Mouse (Mus musculus) gonadal fat pad, adult 2 months (tissue): ENCODE results near the gene Idh2. TPM values are rescaled to one million over a fixed set of nuclear protein-coding genes. Genes with fewer than 3 reads are reported as not detected.

Experiments used
- DNase-seq: peaks from one replicate; pipeline ENCODE4 v3.0.0-alpha.2; 2012; ENCODE audit warnings: low read depth
- polyA plus RNA-seq: library from polyadenylated mRNA; depleted of rRNA; stranded (reverse); fragments of >200 nt; gene quantifications from 2 replicates; pipeline ENCODE4 v1.2.3, GENCODE M21; 2012

The Idh2 gene
- polyA plus RNA-seq, 1 experiment, result 200 TPM

DNA sequence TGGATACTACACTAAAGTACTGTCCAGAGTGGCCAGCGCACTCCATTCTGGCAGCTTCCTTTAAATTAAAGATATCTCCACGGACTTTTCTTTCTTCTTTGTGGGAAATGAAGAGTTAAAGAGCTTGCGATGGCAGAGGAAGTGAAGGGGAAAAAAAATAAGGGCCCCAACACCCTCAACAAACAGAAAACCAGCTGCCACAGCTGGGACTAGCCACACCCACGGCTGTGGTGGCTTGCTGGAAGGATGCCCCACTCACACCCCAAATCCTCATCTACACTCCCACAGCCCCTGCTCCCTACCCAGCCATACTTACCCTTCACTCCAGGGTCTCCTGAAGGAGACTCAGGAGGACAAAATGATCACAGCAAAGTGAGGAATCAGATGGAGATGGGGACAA lies 7.9 kb upstream of the Idh2 start:
- DNase-seq, result no peak

DNA sequence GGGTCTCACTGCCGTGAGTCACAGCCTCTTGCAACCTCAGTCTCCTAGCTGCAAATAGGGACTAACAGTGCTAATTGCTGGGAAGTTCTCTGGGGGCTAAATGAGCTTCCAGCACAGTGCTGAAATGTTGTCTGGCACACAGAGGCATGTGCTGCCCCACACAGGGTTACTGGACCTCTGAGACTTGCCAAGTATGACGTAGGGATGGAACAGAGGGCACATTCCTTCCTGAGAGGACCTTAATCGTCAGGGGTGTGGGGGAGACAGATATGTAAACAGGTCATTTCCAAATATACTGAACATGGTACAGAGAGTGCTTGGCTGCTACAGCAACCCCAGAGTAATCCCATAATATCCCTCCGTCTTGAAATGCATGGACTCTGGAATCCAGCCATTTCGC lies 5.9 kb upstream of the Idh2 start:
- no peak for DNase-seq

DNA sequence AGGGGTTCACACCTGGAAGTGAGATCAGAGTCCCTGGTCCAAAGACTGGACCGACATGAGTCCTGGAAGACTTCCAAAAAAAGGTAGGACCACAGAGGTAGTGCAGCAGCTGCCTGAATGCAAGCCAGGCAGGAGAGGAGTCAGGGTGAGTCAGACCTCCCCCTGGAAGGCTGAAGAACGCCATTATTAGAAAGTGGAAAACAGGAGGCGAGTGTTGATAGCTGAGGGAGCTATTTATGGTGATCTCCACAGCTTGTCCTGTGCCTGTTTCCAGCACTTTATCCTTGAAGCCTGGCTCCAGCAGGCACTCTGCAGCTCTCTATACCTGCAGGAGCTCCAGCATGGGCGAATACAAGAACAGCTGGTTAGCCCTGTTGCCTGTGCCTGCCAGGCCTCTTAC lies 4.0 kb upstream of the Idh2 start:
- no peak for DNase-seq

DNA sequence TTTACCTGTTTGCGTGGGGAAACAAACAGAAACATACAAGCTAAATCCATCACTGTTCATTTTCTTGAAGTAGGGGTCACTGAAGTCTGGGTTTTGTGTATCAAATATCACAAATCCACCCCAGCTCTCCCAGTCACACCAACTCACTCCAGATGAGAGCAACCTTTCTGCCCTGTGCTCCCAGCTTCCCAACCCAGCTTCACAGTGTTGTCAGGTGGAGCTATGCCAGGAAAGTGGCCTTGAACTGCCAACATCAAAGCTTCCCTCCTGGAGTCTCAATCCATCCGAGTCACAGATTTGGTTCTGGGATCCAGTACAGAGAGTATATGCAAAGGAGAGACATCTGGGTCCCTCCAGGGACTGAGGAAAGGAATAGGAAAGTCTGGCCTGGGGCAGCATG lies 966 bp upstream of the Idh2 start:
- DNase-seq, result no peak

DNA sequence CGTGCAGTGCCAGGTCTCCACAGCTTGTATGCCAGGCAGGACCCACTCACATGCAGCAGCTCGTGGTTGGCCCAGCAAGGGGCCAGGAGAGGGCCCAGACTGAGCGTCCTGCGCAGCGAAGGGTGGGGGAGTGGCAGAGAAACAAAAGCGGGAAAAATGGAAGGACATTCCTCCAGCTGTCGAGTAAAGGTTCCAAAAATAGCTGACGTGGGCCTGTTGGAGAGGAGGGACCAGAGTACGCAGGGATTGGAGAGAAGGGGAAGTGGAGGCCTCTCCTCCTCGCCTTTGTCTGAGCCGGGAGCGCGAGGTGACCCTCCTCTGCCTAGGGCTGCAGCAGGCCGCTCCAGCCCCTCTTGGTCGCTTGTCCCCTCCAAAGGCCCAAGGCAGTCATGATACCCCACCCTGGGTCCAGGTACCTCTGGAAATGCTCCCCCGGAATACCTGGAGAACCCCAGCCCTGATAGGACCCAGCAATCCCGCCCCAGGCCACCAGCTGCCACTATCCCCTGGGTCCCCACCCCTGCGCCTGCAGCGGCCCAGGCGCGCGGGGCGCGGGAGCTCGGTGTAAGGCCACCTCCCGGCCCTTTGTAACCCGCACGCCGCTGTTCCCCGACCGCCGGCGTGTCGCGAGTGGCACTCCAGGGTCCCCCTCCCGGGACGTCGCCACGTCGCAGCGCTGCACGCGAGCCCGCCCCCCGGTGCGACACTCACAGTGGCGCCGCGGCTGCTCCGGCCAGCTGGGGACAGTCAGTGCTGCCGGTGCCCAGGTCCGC lies 555 bp downstream of the Idh2 start:
- no peak for DNase-seq

DNA sequence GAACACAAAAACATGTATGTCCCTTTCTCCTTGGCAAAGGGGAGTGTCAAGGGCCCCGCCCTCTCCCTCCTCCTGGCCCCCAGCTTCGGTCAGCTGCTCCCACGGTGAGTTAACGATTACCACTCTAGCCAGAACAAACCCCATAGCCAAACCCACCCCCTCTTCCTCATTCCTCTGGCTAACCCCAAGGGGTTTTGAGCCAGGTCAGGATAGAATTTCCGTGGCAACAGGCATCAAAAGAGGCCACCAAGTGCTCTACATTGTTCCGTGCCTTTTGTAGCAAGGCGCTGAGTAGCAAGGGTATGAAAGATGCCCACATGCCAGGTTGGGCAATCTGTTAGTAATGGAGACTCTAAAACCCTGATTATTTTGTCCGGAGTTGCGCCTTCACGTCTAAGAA lies 1.2 kb downstream of the Idh2 start:
- no peak for DNase-seq

DNA sequence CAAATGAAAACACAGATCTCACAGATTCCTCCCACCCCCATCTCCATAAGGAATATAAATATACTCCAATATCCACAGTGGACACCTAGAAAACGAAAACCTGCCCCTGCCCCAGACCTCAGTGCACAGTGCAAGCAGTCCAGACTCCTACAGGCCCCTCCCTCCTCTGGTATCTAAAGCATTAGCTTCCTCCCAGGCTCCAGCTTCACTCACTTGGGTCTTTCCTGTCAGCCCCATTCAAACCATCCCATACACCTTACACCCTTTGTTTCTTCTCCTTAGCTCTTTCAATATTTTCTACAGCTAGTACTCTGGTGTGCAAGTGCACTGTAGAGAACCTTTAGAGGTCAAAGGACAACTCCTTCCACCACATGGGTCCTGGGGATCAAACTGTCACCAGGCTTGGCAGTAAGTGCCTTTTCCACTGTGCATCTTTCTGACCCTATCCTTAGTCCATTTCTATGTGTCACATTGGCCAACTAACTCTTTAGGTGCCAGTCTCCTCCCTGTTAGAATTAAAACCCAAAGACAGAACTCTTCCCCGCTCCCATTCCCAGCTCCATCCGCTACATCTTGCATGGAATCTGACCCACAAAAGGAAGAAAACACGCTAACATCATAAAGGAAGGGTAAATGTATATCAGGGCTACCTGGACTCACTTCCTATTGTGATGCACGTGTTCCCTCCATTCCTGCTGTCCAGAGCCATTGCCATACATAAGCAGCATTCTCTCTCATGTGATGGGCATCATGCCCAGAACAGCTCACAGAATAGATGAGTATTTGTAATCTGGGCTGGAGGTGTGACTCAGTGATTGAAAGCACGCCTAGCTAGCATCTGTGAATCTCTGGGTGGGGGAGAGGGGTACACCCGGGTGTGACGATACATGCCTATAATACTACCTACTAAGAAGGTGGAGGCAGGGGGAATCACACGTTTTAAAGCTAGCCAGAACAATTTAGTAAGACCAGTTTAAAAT lies 3.8 kb downstream of the Idh2 start:
- DNase-seq, result no peak

DNA sequence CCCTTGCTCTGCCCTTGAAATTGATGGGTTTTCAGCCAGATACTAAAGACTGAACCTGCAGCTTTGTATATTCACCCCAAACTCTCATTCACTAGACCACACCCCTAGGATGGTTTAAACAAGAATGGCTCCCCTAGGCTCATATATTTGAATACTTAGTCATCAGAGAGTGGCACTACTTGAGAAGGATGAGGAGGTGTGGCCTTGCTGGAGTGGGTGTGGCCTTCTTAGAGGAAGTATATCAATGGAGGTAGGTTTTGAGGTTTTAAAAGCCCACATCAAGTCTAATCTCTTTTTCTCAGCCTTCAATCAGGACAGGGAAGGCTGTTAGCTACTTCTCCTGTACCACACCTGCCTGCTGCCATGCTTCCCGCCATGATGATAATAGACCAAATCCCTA lies 8.8 kb downstream of the Idh2 start:
- DNase-seq, result no peak

DNA sequence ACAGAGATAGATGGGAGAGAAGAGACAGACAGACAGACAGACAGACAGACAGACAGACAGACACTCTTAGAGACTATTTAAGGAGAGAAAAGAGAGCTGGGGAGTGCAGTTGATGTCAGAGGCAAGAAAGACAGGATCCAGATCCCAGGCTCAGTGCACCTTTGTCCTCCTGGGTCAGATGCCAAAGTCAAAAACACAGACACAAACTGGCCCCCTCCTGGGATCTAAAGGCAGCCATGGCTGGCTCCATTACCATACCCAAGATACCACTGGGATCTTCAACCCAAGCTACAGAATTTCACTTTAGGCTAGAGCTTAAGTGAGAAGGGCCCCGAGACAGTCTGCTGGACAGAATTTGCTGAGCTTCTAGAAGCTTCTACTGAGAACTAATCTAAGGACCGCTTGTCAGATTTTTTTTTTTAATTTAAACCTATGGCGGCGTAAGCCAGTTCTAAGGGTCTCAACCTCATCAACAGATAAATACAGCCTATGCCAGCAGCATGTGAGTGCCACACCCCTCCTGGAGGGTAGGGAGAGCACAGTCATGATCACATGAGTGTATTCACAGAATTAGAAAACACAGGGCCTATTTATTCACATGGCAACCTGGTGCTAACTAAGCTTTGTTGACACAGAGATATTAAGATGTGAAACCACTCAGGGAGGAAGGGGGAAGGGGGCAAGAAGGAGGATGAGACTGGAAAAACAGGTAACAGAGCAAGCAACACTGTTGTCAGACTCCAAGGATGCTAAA lies 9.4 kb downstream of the Idh2 start:
- DNase-seq, result no peak

DNA sequence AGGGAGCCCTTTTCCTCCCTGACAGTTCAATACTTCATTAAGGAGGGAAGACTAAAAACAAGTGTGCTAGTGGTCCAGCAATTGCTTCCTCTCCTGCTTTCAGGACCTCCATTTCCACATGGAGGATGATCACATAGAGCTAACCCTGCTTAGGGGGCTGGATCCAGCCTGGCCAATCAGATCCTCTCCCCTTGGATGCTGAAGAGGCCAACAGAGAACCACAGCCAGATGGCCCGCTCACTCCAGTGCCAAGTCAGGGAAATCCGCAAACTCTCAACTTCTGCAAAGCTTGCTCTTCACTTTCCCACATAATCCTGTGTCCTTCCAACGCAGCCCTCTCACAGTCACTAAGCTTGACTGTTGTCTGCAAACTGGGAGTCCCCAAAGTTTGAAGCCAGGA lies 11.9 kb downstream of the Idh2 start:
- no peak for DNase-seq

DNA sequence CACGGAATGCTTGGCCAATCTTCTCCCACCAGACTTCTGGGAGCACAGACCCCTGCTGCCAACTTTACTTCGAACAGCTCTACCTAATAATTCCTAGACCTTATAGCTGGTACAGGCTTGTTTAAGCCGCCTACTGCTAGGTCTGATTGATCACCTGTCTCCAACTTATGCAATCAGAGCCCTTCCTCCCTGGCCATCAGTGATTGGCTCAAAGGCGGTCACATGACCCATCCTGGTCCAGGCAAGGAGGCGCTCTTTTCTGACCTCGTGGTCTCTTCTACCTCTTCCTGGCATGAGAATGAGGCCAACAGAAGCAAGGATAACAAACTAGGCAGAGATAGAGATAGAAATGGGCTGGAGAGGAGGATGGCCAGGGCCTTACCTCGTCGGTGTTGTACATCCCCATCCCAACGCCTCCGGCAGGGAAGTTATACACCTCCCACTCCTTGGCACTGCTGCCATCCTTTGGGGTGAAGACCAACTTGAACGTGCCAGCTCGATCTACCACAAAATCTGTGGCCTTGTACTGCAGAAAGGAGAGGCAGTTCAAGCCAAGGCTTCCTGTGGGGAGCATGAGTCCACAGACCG lies 16.7 kb downstream of the Idh2 start:
- DNase-seq, result peak; percentile 75

DNA sequence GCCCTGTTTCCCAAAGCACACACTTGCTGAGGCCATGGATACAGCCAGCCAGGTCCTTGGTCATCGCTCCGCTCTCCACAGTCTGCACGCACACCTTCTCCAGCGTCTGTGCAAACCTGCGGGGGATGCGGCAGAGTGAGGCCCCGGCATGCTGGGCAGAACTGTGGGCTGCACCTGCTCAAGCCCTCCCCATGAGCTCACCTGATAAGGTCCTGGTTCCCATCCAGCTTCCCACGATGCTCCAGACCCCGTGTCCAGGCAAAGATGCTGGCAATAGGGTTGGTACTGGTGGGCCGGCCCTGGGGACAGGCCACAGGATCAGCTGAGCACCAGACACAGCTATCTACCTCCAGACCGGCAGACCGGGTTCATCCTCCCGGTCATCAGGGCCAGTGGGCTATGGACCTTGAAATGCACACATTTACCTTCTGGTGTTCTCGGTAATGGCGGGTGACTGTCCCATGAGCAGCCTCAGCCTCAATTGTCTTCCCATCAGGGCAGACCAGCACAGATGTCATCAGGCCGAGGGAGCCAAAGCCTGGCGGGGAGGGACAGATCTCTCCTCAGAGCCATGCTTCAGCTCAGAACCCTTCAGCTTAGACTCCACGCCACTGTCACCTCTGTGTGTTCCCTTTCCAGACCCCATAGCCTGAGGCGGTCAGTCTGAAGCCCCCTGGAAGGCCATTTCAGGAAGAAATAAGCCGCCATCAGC lies 19.4 kb downstream of the Idh2 start:
- DNase-seq, result no peak

DNA sequence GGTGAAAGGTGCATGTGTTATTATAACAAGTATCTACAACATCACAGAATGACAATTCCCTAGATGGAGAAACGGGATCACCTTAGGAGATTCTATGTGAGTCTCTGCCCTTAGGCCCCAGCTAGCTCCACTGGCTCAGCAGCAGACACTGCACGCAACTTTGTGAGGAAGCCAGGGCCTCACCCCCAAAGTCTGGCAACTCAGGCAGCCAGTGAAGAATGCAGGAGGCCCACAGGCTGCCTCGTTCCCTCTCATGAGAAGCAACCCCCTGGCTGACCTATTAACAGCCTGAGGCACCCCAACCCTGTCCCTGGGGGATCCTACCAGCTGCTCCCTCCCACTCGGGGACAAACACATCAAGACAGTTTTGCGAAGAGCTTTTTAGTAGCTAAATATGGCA lies 20.7 kb downstream of the Idh2 start:
- no peak for DNase-seq

DNA sequence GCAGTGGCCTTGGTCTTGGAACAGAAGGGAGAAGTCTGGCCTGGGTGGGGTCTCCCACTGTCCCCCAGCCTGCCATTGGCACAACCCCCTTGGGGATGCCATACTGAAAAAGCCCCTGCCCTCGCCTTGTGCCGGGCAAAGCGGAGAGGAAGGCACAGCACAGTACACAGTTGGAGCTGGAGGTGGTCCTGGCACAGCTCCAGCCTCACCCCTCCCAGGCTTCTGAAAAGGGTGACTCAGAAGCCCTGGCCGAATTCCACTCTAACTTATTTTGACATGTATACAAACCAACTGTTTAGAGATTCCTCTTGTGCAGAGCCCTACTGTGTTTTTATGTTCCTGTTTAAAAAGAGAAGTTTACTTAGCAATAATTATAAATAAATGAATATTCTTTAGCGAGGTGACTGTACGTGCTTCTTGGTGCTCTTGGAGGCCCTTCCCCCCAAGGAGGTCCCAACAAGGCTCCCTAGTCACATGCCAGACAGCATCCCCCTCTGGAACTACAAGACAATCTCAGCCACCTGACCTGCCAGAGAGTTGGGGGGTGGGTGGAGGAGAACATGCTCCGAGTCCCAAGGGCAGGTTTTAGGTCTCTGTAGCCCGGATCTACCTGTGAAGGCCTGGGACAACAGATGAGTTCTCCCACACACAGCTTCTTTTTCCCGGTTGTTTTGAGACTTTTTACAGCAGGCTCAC lies 22.7 kb downstream of the Idh2 start:
- DNase-seq, result no peak

DNA sequence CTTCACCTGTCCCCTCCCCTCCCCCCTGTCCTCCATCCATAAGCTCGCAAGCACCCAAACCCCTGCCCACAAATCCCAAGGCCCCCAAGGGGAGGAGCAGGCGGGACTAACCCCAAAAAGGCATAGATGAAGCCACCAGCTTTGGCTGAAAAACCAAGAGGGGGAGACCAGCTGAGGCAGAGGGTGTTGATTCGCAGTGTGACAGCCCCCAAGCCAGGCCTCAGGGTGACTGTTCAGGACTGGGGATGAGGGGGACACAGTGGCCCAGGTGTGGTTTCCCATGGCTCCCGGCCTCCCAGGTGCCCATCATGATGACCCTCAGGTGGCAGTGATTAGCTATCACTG lies 23.4 kb downstream of the Idh2 start:
- no peak for DNase-seq

DNA sequence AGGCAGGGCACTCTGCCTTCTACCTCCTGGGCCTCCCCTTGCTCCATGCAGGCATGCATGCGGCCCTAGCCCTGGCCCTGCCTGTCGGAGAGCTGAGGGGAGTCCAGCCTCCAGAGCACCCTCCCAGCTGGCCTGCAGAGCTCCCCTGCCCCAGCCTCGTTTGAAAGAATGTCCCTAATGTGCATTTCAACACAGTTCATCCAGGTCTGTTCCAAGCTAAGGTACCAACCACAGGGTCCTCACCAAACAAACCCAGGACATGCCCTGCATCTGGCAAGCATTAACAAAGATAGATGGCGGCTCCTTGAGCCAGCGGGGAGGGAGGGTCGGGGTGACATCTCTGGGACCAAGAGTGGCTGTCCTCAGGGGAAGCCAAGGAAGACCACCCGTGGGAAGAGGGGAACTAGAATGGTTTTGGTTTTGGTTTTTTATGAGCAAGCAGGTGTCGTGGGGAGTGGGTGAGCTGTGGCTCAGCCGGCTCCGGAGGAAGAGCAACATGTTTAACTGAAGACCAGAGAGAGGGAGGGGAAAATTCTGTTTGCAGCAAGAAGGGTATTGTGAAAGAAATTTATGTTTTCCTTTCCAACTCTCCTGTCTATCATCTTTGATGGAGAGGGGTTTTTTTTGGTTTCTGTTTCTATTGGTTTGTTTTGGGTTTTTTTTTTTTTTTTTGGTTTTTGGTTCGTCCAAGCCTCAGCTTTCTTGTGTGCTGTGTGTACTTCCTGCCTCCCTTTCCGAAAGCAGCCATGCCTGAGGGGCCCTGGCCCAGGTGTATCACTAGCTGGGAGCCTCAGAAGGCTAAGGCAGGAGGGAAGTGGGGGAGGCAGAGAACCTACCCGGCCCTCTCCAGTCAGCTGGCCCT lies 24.0 kb downstream of the Idh2 start:
- no peak for DNase-seq

DNA sequence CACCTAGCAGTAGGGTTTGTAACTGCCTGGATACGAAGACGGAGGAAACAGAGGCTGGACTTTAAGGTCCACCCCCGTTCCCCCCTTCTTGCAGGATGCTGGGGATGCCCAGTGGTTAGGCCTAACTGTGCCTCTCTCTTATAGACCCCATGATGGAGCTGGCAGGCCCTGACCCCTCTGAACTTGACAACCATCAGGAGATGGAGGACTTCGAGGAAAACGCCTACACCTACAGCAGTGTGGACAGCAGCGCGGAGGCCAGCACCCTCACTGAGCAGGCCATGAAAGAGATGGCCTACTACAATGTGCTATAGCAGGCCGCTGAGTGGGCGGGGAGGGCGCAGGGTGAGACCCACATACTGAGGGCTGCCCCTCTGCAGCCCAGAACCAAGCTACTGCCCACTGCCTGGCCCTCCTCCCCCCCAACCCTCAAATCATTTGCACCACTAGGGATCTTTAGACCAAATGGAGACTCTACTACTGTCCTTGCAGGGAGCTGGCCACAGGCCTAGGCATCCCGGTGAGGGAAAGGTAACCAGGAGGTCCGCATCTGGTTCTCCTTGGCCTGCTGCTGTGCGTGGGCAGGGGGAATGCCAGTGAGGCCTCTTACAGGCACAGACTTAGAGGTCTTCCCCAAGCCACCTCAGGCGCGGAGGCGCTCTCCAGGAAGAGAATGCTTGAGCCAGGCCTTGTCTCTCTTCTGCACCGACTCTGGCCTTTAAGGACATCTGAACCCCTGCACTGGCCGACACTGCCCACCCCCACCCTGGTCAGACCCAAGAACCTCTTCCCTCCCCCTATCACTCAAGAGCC lies 24.8 kb downstream of the Idh2 start:
- no peak for DNase-seq

DNA sequence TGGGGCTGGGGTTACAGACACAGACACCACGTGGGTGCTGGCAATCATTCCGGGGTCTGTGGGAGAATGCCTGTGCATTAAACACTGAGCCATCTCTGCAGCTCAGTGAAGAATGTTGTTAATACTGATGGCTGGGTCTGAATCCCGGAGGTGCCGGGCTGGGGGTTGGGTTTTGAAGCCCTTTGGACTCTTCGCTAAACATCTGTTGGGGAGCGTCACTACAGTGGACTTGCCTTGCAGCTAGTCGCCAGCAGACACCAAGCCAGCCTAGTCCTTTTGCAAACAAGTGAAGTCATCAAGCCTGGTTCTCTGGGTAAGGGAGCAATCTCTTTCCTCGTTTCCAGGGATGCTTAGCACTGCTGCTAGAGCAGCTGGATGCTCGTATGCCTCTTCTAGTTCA lies 27.0 kb downstream of the Idh2 start:
- no peak for DNase-seq
